Mouse (Mus musculus): ENCODE measurements around the gene Klc1.
A peak's percentile ranks its signal among the peaks of the same experiment; 100 is the strongest.
"Not testable (repeated sequence)": the region's sequence is repeated elsewhere in the genome, so short reads cannot be mapped to it uniquely, and the experiment has no call there.

Klc1 gene

DNA sequence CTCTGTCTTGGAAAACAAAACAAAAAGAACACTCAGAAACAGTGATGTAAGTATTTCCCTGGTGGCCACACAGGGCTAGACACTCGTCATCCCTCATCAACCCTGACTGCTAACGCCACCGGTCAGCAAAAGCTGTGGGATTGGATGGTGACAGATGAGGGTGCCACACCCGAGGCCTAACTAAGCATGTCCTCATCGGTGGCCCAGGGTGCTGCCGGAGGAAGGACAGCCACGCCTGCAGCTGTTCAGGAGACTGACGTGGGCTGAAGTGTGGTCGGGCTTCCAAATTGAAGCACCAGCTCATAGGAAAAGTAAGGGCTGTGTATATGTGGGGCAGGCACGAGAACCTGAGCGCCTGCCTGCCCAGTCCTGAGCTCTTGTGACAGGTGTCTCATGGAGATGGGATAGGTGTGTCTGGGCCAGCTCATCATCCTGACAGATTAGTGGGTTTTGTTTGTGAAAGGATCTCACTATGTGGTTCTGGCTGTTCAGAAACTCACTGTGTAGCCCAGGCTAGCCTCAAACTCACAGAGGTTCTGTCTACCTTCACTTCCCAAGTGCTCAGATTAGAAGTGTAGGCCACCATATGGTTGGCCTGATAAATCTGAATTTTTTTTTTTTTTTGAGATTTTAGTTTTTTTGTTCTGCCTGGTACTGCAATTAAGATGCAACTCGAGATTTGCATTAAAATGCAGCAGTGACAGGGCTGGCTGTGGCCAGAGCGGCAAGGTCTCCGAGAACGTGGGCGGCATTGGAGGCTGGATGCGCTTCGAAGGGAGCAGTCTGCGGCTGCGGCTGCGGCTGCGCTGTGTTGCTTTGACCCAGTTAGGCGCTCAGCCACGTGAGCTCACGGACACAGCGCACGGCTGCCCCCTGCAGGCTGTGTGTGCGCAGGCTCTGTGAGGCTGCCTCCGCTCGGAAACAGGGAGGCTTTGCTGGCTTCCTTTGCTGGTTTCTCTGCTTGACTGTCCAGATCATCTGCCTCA, 26.5 kb upstream of the Klc1 start:
- Histone ChIP-seq H3K36me3 (ENCODE audit: control insufficient read depth, insufficient read depth, low read length, poor library complexity, severe bottlenecking) (0 out of 2 replicates have a peak, but pooled peaks cover 3% of the 10 kb centered on the region), H3K27me3 (ENCODE audit: control insufficient read depth, insufficient read depth, low read length, poor library complexity, severe bottlenecking) (no peaks in the 10 kb centered on the region)
- peak; percentile 94 for DNase-seq (ENCODE audit: low read depth, low spot score)

DNA sequence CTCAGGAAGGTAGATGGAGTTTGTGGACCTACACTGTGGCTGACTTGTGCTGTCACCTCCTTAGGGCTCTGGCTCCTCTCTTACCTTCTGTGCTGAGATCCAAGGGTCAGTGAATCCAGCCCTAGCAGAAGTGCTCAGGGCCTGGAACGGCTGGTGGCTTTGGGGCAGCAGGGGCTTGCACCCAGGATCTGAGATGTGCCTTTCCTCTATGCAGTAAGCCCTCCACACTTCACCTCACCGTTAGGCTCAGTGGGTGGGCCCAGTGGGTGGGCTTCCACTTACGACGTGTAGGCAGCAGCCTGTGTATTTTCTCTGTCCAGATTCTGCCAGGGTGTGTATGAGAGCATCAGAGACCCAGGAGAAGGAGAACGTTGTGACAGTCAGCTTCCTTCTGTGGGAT, 25.7 kb upstream of the Klc1 start:
- H3K27me3 ChIP-seq (ENCODE audit: control insufficient read depth, insufficient read depth, low read length, poor library complexity, severe bottlenecking): no peaks in the 10 kb centered on the region
- no peak for DNase-seq (ENCODE audit: low read depth, low spot score)
- H3K36me3 ChIP-seq (ENCODE audit: control insufficient read depth, insufficient read depth, low read length, poor library complexity, severe bottlenecking): 0 out of 2 replicates have a peak, but pooled peaks cover 3% of the 10 kb centered on the region

DNA sequence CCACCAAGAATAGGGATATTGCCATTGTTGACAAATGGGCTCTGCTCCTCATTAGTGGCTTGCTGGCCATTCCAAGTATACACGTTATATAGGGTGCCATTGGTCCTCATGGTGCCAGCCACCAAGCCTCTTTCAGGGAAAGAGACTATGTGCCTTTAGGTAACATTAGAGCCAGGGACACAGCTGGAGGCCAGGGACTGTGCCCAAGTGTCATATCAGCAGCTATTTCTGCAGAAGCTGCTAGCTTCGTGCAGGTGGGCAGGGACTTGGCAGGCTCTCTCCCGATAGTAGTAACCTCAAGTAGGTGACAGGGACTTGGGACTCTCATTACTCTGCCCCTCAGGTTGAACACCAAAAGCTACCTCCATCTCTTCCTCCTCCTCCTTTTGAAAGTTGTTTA, 23.7 kb upstream of the Klc1 start:
- no peak for DNase-seq (ENCODE audit: low read depth, low spot score)
- Histone ChIP-seq H3K27me3 (ENCODE audit: control insufficient read depth, insufficient read depth, low read length, poor library complexity, severe bottlenecking) (no peaks in the 10 kb centered on the region), H3K36me3 (ENCODE audit: control insufficient read depth, insufficient read depth, low read length, poor library complexity, severe bottlenecking) (0 out of 2 replicates have a peak, but pooled peaks cover 1% of the 10 kb centered on the region)

DNA sequence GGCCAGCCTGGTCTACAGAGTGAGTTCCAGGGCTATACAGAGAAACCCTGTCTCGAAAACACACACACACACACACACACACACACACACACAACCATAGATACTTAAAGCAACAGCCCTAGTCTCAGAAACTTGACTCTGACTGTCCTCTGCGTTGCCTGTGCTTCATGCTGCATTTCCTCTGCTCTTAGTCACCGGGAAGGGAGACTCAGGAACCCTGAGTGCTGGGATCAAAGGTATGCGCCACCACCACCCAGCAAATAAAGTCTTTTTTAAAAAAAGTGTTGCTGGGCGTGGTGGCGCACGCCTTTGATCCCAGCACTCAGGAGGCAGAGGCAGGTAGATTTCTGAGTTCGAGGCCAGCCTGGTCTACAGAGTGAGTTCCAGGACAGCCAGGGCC, 22.0 kb upstream of the Klc1 start:
- not testable (repeated sequence) for H3K27me3 ChIP-seq (ENCODE audit: control insufficient read depth, insufficient read depth, low read length, poor library complexity, severe bottlenecking); H3K36me3 ChIP-seq (ENCODE audit: control insufficient read depth, insufficient read depth, low read length, poor library complexity, severe bottlenecking); DNase-seq (ENCODE audit: low read depth, low spot score)

DNA sequence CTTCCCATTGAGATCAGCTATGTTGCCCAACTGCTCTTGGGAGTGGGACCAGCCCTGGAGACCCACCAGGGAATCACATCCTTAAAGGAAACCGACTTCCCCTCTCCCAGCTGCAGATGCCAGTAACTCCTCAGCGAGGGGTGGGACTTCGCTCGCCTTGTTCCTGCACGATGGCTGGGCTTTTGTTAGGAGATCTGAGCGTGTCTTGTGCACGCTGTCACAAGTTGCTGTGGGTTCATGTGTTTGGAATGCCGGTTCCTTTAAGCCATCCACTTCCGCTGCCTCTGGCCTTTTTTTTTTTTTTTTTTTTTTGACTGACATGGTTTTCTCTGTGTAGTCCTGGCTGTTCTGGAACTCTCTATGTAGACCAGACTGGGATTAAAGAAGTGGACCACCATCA, 21.3 kb upstream of the Klc1 start:
- no peak for DNase-seq (ENCODE audit: low read depth, low spot score)
- no peaks in the 10 kb centered on the region for H3K27me3 ChIP-seq (ENCODE audit: control insufficient read depth, insufficient read depth, low read length, poor library complexity, severe bottlenecking)
- H3K36me3 ChIP-seq (ENCODE audit: control insufficient read depth, insufficient read depth, low read length, poor library complexity, severe bottlenecking): no peaks in the 10 kb centered on the region; the same call in 1 of the 2 replicates

DNA sequence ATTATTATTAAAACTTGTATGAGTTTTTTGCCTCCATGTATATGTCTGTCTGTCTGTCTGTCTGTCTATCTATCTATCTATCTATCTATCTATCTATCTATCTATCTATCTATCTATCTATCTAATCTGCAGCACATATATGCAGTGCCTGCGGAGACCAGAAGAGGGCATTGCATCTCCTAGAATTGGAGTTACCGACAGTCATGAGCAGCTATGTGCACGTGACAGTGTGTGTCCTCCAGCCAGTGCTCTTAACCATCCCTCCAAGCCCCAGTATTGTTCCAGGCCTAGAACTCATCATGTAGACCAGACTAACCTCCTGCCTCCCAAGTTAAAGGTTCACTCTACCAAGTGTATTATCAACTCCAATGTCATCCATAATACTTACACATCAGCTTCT, 19.9 kb upstream of the Klc1 start:
- DNase-seq (ENCODE audit: low read depth, low spot score): peak; percentile 79
- no peaks in the 10 kb centered on the region; the same call in 1 of the 2 replicates for H3K36me3 ChIP-seq (ENCODE audit: control insufficient read depth, insufficient read depth, low read length, poor library complexity, severe bottlenecking)
- H3K27me3 ChIP-seq (ENCODE audit: control insufficient read depth, insufficient read depth, low read length, poor library complexity, severe bottlenecking): no peaks in the 10 kb centered on the region

DNA sequence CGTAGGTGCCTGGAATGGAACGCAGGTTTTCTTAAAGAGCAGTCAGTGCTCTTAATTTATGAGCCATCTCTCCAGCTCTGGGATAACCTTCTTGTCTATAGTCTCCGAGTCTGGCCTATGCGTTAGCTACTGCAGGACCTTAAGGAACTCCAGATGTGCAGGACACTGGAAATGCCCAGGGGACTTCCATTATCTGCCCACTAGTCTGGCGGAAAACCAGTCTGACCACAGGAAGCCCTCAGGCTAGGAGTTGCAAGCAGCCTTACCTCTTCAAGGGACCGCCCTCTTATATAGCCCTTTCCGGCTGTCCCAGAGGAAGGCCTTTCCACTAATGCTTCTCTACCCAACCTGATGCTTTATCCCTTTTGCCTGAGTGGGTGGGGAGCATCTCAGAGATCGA, 17.3 kb upstream of the Klc1 start:
- no peak for DNase-seq (ENCODE audit: low read depth, low spot score)
- Histone ChIP-seq H3K27me3 (ENCODE audit: control insufficient read depth, insufficient read depth, low read length, poor library complexity, severe bottlenecking) (no peaks in the 10 kb centered on the region), H3K36me3 (ENCODE audit: control insufficient read depth, insufficient read depth, low read length, poor library complexity, severe bottlenecking) (no peaks in the 10 kb centered on the region; the same call in 1 of the 2 replicates)

DNA sequence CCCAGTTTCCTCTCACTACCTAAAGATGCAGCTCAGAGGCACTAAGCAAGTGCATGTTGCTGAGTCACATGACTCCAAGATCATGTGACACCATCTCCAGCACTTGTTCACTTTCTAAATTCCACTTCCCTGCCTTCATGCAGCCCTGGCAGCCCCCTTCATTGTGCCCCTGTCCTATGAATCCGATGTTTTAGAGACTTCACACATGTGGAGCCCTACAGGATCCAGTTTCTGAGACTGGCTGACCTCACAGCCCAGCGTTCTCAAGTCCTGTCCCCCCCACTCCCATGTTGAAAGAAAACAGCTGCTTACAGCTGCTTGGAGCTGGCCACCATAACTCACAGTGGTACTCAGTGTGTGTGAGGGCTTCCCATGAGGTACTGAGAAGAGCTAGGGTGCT, 15.2 kb upstream of the Klc1 start:
- Histone ChIP-seq H3K27me3 (ENCODE audit: control insufficient read depth, insufficient read depth, low read length, poor library complexity, severe bottlenecking) (no peaks in the 10 kb centered on the region), H3K36me3 (ENCODE audit: control insufficient read depth, insufficient read depth, low read length, poor library complexity, severe bottlenecking) (no peaks in the 10 kb centered on the region; the same call in 1 of the 2 replicates)
- DNase-seq (ENCODE audit: low read depth, low spot score): peak; percentile 31

DNA sequence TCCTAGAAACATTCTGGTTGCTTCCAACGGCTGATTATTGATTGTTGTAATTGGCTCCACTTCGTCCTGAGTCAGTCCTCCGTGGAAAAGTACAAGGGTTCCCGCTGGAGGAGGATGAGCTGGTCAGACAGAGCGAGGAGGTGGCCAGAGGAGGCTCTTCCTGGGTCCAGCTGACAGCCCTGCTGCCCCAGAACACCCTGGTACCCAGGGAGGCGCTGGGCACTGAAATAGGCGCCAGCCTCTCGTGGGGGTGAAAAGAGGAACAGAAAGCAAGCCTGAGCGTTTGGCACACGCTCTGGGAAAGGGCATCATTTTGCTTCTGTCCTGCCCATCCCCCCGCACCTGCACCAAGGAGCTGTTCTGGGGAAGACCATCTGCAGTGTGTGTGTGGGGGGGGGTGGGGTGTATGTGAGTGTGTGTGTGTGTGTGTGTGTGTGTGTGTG, 14.6 kb upstream of the Klc1 start:
- H3K36me3 ChIP-seq (ENCODE audit: control insufficient read depth, insufficient read depth, low read length, poor library complexity, severe bottlenecking): no peaks in the 10 kb centered on the region; the same call in 1 of the 2 replicates
- no peaks in the 10 kb centered on the region for H3K27me3 ChIP-seq (ENCODE audit: control insufficient read depth, insufficient read depth, low read length, poor library complexity, severe bottlenecking)
- DNase-seq (ENCODE audit: low read depth, low spot score): peak; percentile 84

DNA sequence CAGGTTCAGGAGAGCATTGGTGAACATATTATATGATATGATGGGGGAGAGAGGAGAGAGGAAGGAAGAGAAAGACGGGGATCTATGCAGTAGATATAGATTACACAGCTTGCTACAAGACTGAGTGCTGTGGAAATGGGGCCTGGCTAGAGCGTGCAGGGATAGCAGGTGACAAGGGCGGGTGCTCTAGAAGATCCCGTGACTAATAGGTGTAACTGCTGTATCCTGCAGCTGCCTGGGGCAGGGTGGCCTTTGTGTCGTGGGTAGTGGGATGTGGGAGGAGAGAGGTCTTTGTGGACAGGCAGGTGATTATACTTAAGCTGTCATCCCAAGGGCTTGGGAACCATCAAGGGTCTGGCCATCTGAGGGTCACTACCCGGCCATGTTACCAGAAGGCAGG, 13.4 kb upstream of the Klc1 start:
- no peaks in the 10 kb centered on the region for H3K27me3 ChIP-seq (ENCODE audit: control insufficient read depth, insufficient read depth, low read length, poor library complexity, severe bottlenecking)
- H3K36me3 ChIP-seq (ENCODE audit: control insufficient read depth, insufficient read depth, low read length, poor library complexity, severe bottlenecking): no peaks in the 10 kb centered on the region; the same call in 1 of the 2 replicates
- DNase-seq (ENCODE audit: low read depth, low spot score): no peak

DNA sequence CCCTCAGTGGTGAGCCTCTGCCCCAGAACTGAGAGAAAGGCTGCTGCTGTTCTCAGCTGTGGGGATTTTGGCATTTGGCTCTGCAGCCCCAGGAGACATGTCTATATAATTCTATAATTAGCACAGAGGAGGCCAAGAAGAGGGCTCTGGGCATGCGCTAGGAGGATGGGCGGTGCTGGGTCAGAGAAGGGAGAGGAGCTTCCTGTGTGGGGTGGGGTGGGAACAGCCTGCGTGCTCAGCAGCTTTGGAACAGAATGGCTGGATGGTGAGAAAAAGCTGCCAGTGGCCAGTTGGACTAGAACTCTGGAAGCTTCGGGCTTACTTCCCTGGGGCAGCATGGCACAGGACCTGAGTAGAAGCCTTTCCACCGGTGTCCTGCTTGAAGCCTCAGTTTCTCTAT, 12.6 kb upstream of the Klc1 start:
- DNase-seq (ENCODE audit: low read depth, low spot score): peak; percentile 64
- no peaks in the 10 kb centered on the region for H3K27me3 ChIP-seq (ENCODE audit: control insufficient read depth, insufficient read depth, low read length, poor library complexity, severe bottlenecking)
- H3K36me3 ChIP-seq (ENCODE audit: control insufficient read depth, insufficient read depth, low read length, poor library complexity, severe bottlenecking): no peaks in the 10 kb centered on the region; the same call in 1 of the 2 replicates

DNA sequence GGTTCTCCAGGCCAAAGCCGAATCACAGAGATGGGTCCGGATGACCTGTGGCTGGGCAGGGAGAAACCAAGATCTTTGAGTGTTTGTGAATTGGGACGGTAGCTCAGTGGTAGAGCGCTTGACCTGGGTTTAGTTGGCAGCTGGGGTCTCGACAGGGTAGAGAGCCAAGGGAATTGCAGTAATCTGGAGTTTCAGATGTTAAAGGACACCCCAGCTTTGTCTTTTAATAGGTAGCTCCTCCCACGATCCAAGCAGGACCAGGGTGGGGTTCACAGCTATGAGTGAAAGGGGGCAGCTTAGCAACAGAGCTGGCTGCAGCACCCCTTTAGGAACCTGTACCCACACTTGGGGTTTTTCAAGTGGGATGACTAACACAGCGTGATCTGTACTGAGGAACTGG, 11.2 kb upstream of the Klc1 start:
- DNase-seq (ENCODE audit: low read depth, low spot score): no peak
- Histone ChIP-seq H3K36me3 (ENCODE audit: control insufficient read depth, insufficient read depth, low read length, poor library complexity, severe bottlenecking) (no peaks in the 10 kb centered on the region), H3K27me3 (ENCODE audit: control insufficient read depth, insufficient read depth, low read length, poor library complexity, severe bottlenecking) (no peaks in the 10 kb centered on the region)

DNA sequence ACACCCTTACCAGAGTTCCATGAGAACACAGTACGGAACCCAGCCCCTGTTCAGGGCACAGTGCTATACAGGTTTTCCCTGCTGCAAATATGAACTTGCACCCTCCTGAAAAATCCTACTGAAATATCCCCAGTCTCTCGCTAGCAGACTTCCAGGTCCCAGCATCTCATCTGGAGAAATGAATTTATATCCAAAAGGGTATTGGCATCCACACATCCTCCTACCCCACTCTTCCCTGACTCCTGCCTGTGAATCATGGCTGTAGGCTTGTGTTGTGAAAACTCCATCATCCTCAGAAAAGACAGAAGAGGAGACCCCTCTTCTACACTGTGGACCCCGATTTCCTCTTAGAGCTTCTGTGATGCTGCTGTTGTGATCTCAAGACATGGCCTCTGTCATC, 7.9 kb upstream of the Klc1 start:
- Histone ChIP-seq H3K27me3 (ENCODE audit: control insufficient read depth, insufficient read depth, low read length, poor library complexity, severe bottlenecking) (no peaks in the 10 kb centered on the region), H3K36me3 (ENCODE audit: control insufficient read depth, insufficient read depth, low read length, poor library complexity, severe bottlenecking) (no peaks in the 10 kb centered on the region)
- no peak for DNase-seq (ENCODE audit: low read depth, low spot score)

DNA sequence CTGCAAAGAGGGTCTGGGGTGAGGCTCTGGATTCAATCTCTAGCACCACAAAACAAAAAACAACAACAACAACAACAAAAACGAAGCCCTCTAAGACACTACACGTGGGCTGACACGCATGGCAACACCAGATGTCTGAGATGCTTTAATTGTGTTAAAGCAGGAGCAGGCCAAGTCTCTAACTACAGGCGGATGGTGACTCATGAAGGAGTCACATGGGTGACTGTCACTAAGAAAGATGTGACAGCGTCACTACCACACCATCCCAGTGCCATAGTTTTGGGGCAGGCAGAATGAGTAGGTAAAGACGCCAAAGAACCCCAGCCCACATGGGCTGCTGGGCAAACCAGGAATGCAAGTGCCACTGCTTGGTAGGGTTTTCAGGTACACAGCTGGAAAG, 6.2 kb upstream of the Klc1 start:
- no peaks in the 10 kb centered on the region for H3K36me3 ChIP-seq (ENCODE audit: control insufficient read depth, insufficient read depth, low read length, poor library complexity, severe bottlenecking)
- DNase-seq (ENCODE audit: low read depth, low spot score): no peak
- no peaks in the 10 kb centered on the region for H3K27me3 ChIP-seq (ENCODE audit: control insufficient read depth, insufficient read depth, low read length, poor library complexity, severe bottlenecking)

DNA sequence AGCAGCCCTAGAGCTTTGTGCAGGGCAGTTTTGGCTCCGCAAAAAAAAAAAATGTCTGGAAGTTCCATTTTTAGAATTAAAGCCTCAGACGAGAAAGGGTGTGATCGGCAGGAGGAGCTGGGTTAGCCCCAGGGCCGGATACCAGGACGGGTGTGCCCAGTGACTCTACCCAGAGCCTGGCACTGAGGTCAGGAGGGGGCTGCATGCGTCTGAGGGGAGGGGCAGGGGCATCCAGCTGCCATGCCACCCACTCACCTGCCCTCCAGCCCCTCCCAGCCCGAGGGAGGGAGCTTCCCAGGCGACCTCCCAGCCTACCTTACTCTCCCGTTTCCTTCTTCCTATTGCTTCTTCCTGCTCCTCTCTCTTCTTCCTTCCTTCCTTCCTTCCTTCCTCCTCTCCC, 5.3 kb upstream of the Klc1 start:
- no peak for DNase-seq (ENCODE audit: low read depth, low spot score)
- no peaks in the 10 kb centered on the region for H3K36me3 ChIP-seq (ENCODE audit: control insufficient read depth, insufficient read depth, low read length, poor library complexity, severe bottlenecking)
- no peaks in the 10 kb centered on the region for H3K27me3 ChIP-seq (ENCODE audit: control insufficient read depth, insufficient read depth, low read length, poor library complexity, severe bottlenecking)
